Mouse (Mus musculus) layer of hippocampus, adult 8-10 months (tissue): ENCODE measurements around the gene Glis1. TPM values are rescaled to one million over a fixed set of nuclear protein-coding genes. Genes with fewer than 3 reads are reported as not detected.
A peak's percentile ranks its signal among the peaks of the same experiment; 100 is the strongest.

Experiments
- DNase-seq, 2 experiments: peaks; one replicate each; pipeline ENCODE4 v3.0.0; 2022; ENCODE audit warnings: low spot score in 2 of 2
- total RNA-seq, 4 experiments: library from RNA; stranded (reverse); gene quantifications; 2 replicates each; pipeline ENCODE4 v1.2.4; 2022

Gene Glis1
- total RNA-seq, 4 experiments from 2014 or later: 0.99 to 3.1 (median 1.6) TPM

- DNase-seq: no peak
Observed at GRCm38 (mm10) chr4:107622296-107622695, 187.9 kb downstream of the Glis1 start.

DNA sequence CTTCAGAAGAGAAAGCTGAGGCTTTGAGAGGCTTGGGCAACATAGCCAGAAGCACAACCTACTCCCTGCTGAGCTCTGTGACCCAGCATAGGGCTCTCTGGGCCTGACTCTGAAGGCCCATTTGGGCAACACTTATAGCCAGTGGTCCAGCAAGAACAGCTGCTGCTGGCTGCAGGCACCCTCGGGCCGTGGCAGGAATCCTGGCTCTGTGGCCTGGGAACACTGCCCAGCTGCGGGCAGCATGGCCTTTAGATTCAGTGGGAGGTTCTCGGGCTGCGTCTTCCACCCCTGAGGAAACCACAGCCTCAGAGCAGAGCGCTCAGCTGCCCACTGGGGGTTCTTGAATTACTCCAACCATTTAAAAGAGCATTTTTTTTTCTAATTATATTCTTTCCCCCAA lies 189.5 kb downstream of the Glis1 start:
- DNase-seq: no peak

DNA sequence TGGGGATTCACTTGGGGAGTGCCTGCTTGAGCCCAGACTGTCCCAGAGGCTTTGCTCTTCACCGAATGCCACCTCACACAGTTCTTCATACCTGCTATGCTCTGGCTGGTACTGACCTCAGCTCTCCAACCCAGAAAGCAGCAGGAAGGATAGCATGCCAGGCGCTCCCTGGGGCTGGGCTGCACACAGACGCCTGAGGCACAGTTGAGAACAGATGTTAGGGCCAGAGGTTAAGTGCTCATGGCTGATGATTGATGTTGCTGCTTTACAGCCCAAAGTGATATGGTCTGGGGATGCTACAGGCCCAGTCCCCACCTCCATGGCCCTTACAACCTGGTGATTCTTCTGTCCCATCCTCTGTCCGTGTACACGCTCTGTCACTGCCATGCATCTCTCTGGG lies 190.6 kb downstream of the Glis1 start:
- no peak for DNase-seq

- no peak for DNase-seq
Observed at GRCm38 (mm10) chr4:107628226-107628625, 193.8 kb downstream of the Glis1 start.

DNA sequence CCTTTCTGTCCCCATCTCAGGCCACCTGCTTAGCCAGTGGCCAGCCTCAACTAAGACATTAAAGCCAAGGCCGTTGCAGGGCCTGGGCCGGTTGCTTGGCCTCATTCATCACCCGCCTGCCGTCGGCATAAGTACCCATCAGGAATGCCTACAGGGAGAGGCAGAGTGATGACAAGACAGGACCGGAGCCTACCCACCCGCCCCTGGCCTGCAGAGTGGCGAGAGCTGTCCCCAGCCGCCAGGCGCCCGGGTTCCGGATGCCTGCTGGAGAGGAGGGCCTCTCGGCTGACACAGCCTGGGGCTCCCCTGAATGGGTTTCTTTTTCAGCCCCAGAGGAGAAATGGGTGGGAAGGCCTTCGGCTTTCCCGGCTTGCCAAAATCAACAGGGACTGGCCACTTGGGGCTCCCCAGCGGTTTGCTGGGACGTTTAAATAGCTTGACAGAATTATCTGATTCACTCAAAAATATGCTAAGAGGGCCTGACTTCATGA lies 194.6 kb downstream of the Glis1 start:
- no peak for DNase-seq

- no peak for DNase-seq
Observed at GRCm38 (mm10) chr4:107634631-107635030, 200.2 kb downstream of the Glis1 start.

DNA sequence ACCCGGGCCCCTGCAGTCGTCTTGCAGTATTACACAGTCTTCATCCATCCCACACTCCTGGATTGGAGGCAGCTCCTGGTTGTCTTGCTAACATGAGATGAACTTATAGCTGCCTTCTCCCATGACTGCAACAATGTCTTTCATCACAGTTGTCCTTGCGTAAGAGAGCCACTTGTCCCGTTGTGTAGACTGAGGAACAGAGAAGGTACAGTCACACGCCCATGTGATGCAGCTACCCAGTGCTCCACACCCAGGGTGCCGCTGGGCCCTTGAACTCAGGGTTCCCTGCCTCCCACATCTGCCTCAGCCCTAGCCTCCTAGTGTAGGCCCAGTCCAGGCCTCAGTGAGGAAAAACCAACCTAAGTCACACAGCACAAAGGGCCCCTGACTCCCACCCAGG lies 201.7 kb downstream of the Glis1 start:
- DNase-seq: no peak

- DNase-seq: peak in 1 of 2 experiments; percentile 21
Observed at GRCm38 (mm10) chr4:107637670-107638069, 203.3 kb downstream of the Glis1 start.

GRCm38 (mm10) chr4:107638303-107638702 lies 203.9 kb downstream of the Glis1 start:
- no peak for DNase-seq

DNA sequence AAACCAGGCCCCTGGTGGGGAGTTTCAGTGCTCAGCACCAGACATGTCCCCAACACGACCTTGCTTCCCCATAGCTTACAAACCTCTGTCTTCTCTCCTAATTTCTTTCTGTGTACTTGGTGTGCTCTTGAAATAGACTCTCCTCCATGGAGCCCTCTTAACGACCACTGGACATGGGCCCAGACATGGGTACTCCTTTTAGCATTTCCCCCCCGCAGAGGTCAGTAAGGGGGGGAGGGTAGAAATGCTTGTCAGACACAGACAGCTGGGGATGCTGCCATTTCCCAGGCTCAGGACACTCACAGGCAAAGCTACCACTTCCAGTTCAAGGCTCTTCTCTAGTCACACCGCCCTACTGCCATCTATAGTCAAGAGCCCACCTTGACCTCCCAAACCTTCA lies 207.2 kb downstream of the Glis1 start:
- no peak for DNase-seq

- DNase-seq: no peak
Observed at GRCm38 (mm10) chr4:107648959-107649485, 214.6 kb downstream of the Glis1 start.

DNA sequence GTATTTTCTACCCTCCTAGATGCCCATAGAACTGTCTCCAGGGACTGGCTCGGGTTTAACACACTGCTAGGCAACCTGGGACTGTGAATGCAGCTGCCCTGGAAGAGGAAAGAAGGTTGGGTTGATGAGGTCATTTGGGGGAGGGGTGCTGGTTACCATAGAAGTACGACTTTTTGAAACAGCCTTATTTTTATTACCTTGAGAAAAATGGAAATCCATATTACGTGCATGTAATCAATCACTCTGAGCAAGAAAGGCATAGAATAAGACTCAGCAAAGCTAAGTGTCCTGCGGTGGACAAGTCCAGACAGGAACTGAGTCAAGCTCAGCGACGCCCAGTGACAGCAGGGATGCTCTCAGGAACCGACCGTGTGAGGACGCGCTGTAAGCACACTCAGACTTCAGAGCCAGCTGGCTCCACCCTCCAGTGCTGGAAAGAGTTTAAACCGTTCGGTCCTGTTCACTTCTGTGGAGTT lies 216.7 kb downstream of the Glis1 start:
- peak in 1 of 2 experiments; percentile 23 for DNase-seq

- peak; percentile 64 to 84 for DNase-seq
Observed at GRCm38 (mm10) chr4:107652598-107653279, 218.3 kb downstream of the Glis1 start.

DNA sequence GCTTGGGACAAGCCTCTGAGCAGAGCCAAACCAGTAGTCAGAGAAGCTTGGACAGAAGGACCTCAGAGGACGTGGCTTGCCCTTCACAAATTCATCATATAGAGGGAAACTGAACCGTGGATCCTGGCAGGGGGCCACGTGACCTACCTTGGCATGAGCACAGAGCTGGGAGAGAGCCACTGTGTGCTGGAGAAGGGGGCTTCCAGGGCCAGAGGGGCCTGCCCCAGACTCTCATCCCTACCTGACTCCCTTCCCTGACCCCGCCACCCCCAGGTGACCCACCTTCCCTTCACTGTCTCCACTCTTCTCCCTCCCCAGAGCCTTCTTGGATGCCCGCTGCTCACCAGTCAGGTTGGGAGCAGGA lies 218.9 kb downstream of the Glis1 start:
- no peak for DNase-seq

DNA sequence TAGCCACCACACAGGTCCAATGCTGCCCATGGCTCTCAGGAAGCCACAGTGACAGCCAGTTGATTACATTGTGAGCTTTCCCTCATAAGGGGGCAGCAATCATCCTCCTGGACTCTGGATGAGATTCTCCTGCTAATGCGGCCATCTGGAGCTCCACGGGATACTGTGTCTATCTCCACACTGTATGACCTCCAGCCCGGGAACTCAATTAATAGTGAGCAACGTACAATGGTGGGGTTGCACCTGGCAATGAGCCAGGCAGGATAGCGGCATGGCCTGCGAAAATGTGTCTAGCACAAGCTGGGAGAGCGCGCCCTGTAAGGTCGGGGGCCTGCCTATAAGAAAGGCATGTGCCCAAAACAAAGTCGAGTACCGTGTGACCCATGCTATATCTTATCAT lies 226.3 kb downstream of the Glis1 start:
- DNase-seq: no peak

GRCm38 (mm10) chr4:107668514-107668913 lies 234.1 kb downstream of the Glis1 start:
- DNase-seq: no peak

DNA sequence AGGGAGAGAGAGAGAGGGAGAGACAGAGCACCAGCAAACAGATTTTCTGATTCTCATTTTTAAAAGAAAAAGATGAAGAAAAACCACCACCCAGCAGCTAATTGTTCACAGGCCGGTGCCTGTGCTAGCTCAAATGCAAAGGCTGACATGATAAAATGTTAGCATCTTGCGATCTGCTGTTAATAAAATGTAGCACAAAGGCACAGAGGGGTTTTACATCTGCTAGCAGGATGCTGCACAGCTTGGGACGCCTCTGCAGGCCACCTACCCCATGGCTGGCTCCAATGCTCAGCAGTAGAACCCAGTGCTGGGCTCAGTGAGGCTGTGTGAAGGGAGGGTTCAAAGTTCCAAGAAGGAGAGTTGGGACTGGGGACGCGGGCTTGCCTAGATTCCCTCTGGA lies 236.3 kb downstream of the Glis1 start:
- DNase-seq: peak; percentile 63 to 67

DNA sequence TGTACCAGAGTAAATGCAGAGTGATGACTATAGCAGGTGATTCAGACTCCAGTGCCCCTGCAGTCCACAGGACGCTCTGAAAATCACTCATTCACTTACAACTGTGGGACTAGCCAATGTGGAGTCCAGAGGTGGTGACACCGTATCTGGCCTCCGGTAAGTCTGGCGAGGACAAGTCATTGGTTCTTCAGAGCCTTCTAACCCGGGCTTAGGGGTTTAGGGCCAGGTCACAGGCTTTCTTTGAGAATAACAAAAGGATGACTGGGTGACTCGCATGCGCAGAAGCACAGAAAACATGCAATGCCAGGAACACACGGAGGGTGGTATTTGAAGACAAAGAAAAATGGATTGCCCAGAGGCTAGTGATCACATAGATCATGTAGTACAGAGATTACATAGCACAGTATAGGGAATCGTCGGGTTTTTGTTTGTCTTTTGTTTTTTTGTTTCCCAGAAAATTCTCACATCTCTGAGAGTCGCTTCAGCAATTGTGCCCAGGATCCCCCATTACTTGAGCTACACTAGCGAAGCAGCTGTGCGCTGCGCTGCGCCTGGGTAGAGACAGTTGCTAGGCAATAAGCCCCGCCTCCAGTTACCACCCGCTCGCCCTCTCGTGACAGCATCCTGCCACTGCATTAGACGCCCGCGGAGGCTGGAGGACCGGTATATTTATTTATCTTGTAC lies 239.4 kb downstream of the Glis1 start:
- peak; percentile 73 to 83 for DNase-seq

- DNase-seq: no peak
Observed at GRCm38 (mm10) chr4:107674322-107674644, 239.9 kb downstream of the Glis1 start.

- no peak for DNase-seq
Observed at GRCm38 (mm10) chr4:107675645-107676044, 241.3 kb downstream of the Glis1 start.

DNA sequence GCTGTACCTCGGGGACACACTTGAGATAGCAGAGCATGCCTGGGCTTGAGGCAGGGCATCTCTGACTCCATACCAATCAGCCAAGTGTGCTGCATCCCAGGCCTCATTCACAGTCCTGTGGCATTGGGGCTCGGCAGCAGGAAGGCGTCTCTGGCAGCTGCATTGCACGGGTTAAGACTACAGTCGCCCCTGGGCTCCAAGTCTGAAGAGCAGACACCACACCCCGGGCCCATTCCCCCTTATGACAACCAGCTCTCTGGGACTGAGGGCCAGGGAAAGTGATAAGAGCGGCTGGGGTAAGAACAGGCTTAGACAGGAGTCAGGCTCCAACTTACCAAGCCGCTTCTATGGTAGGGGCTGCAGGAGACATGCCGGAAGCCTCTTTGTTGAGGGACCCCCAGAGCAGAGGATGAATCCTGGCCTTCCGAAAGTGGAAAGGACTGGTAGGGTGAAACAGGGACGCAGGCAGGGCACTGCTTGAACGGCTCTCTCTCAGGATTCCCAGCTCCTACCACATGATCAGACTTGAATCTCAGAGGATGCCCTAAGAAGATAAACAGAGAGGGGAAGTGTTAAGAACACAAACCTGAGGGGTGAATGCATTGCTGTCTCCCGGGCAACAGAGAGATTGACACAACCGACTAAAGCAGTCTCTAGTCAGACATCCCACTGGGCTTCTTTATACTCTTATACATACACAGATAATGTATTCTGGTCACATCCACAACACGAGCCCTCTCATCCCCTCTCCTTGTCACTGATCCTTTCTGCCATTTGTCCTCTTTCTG lies 246.1 kb downstream of the Glis1 start:
- DNase-seq: no peak
